Mouse (Mus musculus) left cerebral cortex, postnatal 4 days (tissue): ENCODE data around the gene Hnrnpk. TPM values are rescaled to one million over a fixed set of nuclear protein-coding genes. Genes with fewer than 3 reads are reported as not detected.
"Not testable (repeated sequence)": the region's sequence is repeated elsewhere in the genome, so short reads cannot be mapped to it uniquely, and the experiment has no call there.

Experiments
- DNase-seq: peaks from one replicate; pipeline ENCODE4 v3.0.0-alpha.2; 2022
- intact Hi-C: fragments of 180-260 bp; cut with DNase I; formaldehyde crosslinking; loops from one replicate; pipeline ENCODE4 v1.15.1; 2025
- total RNA-seq, 2 experiments: library from RNA; stranded (reverse); gene quantifications; 2 replicates each; pipeline ENCODE4 v1.2.3; 2021

The Hnrnpk gene
- total RNA-seq: 100 to 1,000 TPM; 907 to 963 TPM

DNA sequence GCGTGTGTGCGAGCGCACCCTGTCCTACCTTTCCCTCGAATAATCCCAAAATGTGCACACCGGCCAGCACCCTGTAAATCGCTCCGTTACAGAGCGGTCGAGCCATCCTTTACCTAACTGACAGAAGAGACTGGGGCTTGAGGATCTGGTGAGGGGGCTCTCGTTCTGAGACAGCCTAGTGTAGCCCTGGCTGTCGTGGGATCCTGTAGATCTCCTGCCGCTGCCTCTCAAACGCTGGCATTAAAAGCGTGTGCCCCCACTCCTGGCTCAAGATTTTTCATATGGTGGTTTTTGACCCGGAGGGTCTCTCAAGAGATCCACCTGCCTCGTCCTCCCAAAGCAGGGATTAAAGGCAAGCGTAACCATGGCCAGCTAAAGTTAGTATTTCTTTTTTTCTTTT lies at the start of gene Hnrnpk:
Gene Hnrnpk, minus strand, starts transcription at position 101 of the 400 bp plus-strand sequence.
- intact Hi-C loops: loop anchor here (5.0 kb wide), 2 partner anchors 144 to 184 kb away; no protein-coding TSS in a partner anchor
- not testable (repeated sequence) for DNase-seq

DNA sequence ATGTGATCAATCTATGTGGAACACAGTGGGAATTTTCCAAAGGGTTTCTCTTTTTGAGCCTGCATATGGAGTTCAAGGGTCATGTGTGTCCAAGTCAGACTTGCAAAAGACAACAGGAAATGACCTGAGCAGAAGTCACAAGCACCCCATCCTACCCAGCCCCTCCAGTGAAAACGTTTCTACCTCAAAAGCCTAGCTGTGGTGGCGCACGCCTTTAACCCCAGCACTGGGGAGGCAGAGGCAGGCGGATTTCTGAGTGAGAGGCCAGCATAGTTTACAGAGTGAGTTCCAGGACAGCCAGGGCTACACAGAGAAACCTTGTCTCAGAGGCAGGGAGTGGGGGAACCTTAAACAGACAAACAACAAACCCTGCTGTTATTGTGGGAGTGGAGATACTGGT lies 49.1 kb upstream of the Hnrnpk start:
- intact Hi-C loops: no loop called here
- DNase-seq: no peak

DNA sequence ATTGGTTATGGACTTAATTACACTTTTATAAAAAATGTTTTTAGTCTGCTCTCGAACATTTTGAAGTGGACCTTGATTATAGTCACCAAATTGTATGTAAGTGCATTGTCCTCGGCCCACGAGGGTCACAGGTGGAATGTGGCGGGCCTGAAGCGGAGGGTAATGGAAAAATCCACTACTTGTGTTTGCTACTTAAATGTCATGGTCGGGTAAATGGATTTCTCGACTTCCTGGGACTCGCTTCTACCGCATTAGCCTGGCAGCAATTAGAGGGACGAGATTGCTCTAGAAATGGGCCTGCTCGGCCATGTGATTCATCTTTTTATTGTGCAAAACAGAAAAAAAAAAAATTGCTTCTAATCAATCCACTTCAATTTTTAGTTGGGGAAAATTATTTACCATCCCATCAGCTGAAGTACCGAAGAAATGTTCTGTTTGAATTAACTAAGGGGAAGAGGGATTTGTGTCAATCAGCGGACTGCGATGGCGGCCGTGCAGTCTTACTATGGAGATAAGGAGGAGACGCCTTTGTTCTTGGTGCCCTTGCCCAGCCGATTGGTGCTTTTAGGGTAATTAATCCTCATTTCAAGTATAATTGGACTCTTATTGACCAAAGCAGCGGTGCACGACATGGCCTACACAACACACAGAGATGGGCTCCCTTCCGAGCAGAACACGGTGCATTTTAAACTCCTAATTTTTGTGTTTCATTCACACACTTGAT lies 47.5 kb upstream of the Hnrnpk start:
- no peak for DNase-seq
- intact Hi-C loops: no loop called here

DNA sequence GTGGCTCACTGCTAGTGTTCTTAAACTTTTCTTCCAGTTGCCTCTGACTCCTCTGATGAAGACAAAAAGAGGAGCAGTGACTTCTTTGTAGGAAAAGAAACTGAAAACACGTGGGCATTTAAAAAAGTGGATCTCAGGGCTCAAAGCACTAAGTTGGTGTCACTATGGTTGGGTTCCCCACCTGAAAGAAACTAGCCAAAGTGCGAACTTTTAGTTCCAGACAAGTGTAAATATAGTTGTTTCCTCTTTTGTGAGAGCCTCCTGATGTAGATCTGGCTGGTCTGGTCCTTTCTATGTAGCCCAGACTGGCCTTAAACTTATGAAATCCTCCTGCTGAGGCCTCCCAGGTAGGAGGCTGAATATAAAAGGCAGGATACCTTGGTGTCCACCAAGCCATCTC lies 43.4 kb upstream of the Hnrnpk start:
- DNase-seq: no peak
- intact Hi-C loops: no loop called here

DNA sequence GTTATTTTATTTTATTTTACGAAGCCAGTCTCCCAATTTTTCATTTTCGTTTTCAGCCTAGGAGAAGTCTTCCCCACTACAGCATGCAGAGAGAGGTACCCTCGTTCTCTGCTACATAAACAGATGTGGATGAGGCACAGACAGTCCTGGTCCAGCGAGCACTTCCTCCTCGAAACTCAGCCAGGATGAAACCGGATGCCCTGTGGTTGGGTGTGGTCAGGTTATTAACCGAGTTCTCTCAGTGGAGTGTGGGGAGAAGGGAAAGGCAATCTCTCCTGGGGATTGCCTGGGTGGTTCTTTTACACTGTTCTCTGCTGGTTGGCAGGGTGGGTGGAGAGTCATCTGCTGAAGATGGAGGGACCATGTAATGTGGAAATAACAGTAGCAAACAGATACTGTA lies 40.6 kb upstream of the Hnrnpk start:
- intact Hi-C loops: no loop called here
- no peak for DNase-seq

GRCm38 (mm10) chr13:58443326-58443725 lies 40.2 kb upstream of the Hnrnpk start:
- no peak for DNase-seq
- intact Hi-C loops: no loop called here

DNA sequence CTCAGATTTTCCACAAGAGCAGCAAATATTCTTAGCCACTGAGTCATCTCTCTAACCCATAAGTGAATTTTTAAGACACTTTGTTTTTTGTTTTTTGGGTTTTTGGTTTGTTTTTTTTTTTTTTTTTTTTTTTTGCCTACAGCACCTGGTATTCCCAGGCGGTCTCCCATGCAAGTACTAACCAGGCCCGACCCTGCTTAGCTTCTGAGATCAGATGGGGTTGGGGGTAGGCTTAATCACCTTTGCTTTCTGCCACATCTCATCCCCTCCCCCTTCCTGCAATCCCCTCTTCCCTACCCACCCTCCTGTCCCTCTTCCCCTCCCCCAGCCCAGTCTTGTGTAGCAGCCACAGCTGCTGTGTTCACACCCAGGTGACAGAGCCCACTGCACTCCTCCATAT lies 36.6 kb upstream of the Hnrnpk start:
- intact Hi-C loops: no loop called here
- no peak for DNase-seq

DNA sequence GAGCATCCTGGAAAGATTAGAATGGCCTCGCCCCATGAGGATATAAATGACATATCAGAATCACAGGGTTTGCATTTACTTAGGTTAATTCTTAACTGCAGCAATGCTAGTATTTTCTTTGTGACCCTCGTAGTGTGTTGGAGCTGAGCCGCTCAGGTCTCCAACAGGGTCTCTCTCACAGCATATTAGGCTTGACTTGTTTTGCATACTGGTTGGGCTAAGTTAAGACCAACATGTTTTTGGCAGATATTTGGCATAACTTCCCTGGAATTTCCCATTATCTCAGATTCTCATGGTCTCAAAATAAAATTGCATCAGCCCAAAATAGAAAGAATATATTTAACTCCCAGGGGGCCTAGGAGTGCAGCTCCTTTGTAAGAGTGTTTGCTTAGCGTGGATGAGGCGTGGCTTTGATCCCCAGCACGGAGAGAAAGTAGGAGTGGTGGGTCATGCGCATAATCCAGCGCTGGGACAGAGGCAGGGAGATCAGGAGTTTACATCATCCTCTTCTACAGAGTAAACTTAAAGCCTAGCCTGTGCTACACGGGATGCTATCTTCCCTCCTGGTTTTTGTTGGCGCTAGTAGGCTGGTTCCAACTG lies 20.0 kb upstream of the Hnrnpk start:
- DNase-seq: no peak
- intact Hi-C loops: no loop called here

- intact Hi-C loops: no loop called here
- no peak for DNase-seq
Measured at GRCm38 (mm10) chr13:58422242-58422641, 19.1 kb upstream of the Hnrnpk start.

- no peak for DNase-seq
- intact Hi-C loops: no loop called here
Measured at GRCm38 (mm10) chr13:58421026-58421425, 17.9 kb upstream of the Hnrnpk start.

GRCm38 (mm10) chr13:58419266-58419665 lies 16.1 kb upstream of the Hnrnpk start:
- intact Hi-C loops: no loop called here
- no peak for DNase-seq

DNA sequence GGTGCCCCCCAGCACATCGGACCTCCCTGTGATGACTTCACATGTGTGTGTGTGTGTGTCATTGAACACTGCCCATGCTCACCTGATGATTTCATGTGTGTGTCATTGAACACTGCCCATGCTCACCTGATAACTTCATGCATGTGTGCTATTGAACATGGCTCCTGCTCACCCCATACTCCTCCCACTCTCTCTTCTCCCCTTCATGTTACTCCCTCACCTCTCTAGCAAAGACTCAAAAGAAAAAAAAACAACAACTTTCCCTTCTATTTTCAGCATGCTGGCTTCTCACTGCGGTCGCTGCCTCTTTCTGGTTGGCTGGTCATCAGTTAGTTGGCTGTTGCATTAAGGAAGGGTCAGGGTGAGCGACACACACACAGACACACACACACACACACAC lies 15.5 kb upstream of the Hnrnpk start:
- DNase-seq: no peak
- intact Hi-C loops: no loop called here

DNA sequence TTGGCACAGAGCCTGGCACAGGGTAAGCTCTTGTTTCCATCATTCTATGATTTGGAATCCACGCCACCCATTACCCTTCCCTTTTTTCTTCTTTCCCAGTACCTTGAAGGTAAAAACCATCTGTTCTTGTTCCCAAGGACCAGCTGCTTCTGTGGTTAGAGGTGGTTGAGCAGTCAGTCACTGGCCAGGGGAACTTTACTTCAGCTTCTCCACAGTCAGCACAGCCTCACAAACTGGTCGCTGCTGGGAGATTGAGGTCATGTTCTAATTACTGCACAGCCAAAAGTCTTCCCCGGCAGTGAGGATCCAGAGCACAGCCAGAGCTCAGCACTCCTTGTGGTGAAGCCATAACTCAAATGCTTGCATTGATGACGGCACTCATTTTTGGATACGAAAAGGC lies 12.7 kb upstream of the Hnrnpk start:
- intact Hi-C loops: no loop called here
- no peak for DNase-seq

GRCm38 (mm10) chr13:58415374-58415773 lies 12.2 kb upstream of the Hnrnpk start:
- intact Hi-C loops: no loop called here
- DNase-seq: no peak

DNA sequence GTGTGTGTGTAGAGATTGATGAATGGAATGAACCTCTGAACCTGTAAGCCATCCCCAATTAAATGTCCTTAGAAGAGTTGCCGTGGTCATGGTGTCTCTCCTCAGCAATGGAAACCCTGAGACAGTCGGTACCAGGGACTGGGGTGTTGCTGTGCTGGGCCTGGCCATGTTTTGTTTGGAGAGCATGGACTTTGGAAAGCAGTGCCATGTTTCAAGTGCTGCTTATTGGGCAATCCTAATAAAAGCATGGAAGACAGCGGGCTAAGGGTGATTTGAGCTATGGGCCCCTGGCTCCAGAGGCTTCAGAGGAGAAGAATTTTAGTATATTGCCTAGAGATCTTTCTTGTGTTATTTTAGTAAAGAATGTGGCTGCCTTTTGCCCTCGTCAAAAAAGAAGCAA lies 7.9 kb upstream of the Hnrnpk start:
- intact Hi-C loops: no loop called here
- DNase-seq: no peak

- intact Hi-C loops: loop anchor here (5.0 kb wide), 2 partner anchors 145 to 185 kb away; no protein-coding TSS in a partner anchor
- DNase-seq: no peak
Measured at GRCm38 (mm10) chr13:58402744-58403110, 416 bp downstream of the Hnrnpk start.

DNA sequence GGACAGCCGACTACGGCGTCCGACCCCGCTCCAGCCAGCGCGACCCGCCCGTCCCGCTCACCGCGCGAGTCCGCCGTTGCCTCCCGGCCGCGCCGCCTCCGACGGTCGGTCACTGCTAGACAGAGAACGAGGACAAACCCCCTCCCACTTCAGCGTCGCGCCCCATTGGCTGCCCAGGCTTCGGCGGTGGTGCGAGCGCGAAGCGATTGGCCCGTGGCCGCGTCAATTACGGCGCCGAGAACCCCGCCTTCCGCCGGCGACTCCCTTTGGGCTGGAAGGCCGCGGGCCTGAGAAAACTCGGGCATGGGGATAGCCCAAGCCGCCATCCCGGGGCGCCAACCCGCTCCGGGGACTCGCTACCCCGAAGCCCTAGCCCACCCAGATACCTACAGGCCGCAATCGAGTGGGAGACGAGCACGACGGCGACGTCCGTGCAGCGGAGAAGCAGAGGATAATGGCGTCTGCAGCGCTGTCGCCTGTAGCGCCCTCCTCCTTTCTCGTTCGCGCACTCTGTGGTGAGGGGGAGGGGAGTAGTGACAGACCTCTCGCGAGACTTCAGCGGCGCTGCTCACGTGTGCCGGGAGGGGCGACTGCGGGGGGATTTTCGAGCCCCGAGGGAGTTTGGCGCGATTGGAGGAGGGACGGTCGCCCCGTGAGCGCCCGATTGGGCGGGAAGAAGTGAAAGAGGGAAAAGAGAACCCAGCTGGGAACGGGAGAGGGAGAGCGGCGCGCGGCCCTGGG lies 970 bp downstream of the Hnrnpk start, which contains the start of gene Rmi1:
Gene Rmi1, plus strand, starts transcription at position 246 of the 741 bp plus-strand sequence.
- intact Hi-C loops: loop anchor here (5.0 kb wide), 2 partner anchors 145 to 185 kb away; no protein-coding TSS in a partner anchor
- DNase-seq: peak; percentile 99

DNA sequence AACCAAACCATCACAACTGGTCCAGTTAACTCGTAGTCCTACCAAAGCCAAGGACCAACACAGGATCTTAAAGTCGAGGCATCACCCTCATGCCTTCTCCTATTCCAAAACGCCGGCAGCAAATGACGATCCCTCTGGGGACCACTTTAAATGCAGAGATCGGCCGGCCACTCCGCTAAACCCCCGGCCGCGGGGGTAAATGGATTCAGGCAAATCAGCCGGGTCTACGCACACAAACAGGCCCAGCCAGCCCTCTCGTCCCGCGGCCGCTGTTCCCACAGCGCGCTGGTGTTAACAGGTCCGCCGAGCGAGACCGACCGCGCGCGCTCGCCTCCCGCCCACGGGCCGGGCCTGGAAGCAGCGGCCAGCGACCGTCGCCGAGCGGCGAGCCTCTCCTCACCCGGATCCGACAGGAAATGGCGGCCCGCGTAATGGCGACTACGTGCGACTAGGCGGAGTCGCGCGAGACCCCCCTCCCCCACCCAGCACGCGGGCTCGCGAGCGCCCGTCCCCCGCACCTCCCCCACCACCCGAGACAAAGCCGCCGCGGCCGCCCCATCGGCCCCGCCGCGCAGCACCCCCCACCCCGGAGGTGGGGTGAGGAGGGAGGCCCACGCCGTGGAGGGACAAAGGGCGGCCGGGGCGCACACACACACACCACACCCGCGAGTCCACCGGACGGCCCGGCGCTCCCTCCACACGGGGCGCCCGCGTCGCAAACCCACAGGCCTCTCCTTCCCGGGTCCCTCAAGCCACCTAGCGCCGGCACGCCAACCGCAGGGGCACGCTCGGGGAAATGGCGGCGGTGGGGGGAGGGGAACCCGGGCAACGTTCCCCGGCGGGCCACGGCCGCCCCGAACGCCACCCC lies 1.8 kb downstream of the Hnrnpk start:
- intact Hi-C loops: loop anchor here (5.0 kb wide), 2 partner anchors 146 to 186 kb away; no protein-coding TSS in a partner anchor
- peak; percentile 88 for DNase-seq

DNA sequence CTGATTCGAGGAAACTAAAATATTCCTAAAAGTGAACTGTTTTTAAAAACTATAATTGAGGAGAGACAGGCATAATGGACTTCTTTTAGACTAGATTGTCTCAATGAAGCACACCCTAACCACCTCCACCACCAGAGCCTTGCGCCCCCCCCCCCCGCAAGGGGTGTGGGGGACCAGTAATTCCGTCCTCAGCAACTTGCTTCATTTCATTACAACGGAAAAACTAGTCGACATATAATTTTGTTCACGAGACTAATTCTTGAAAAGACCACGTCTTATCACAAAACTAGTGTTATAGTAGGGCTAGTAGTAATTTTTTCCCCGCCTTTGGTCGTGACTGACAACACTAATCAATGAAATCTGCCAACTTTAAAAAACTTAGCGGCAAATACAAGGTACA lies 2.6 kb downstream of the Hnrnpk start:
- DNase-seq: no peak
- intact Hi-C loops: loop anchor here (5.0 kb wide), 2 partner anchors 147 to 187 kb away; no protein-coding TSS in a partner anchor

GRCm38 (mm10) chr13:58397651-58398050 lies 5.5 kb downstream of the Hnrnpk start:
- intact Hi-C loops: no loop called here
- DNase-seq: peak; percentile 24
